Mouse (Mus musculus): Measurements from ENCODE around the gene Pcca.

Pcca gene

DNA sequence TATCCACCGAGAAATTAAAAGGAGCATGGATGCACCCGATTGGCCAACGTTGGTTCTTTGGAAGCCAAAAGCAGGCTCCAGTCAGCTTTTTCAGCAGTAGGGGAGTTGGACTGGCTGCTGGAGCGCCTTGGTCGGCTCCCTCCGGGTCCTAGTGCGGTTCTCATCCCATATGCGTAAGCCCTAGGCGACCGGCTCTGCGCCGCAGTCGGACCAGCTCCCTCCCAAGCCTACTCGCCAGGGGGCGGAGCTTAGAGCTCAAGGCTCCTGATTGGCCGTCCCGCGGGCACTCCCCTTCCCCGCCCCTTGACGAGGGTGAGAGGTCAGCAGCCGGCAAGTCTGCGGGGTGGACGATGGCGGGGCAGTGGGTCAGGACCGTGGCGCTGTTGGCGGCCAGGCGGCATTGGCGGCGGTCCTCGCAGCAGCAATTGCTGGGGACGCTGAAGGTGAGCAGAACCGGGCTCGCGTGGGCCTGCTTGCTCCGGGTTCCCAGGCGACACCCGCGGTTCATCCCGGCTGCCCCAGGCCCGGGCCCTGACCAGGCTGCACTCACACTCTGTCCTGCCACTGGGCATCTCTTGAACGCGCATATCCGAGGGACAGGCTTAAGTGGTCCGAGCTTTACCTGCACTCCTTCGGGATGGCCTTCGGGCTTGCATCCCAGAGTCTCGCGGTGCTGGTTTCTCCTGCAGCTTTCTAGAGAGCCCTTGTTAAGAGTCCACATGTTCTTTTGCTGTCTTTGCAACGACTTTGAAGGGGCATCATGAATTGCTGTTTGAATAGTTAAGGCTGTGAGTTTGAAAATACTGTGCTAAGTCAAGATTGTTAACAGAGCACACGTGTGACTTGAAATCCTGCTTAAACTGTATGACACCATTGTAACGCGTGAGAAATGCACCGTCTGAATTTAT lies at the start of gene Pcca:
Gene Pcca, plus strand, starts transcription at position 308 of the 908 bp plus-strand sequence.
- DNase-seq (ENCODE audit: low spot score), result peak; percentile 89

GRCm38 (mm10) chr14:122484458-122484843 lies 49.7 kb upstream of the Pcca start:
- no peak for DNase-seq (ENCODE audit: low spot score)

- no peak for DNase-seq (ENCODE audit: low spot score)
Measured at GRCm38 (mm10) chr14:122484844-122485551, 49.1 kb upstream of the Pcca start.

- no peak for DNase-seq (ENCODE audit: low spot score)
Measured at GRCm38 (mm10) chr14:122485635-122486181, 48.4 kb upstream of the Pcca start.

DNA sequence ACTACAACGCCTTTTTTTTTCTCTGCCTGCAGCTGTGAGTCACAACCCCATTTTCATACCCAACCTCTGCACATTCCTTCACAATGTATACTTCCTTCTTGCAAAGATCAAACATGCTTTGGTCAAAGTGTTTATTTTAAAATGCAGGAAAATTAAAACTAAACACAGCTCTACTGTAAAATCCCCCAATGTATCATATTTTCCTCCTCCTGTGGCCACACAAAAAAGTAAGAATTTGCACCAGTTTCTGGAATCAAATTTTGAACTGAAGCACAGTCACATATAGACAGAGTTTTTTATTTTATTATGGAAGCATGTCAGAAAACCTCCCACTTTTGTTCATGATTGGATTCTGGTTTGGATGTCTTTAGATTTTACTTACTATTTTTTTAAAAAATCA lies 47.5 kb upstream of the Pcca start:
- DNase-seq (ENCODE audit: low spot score), result no peak

DNA sequence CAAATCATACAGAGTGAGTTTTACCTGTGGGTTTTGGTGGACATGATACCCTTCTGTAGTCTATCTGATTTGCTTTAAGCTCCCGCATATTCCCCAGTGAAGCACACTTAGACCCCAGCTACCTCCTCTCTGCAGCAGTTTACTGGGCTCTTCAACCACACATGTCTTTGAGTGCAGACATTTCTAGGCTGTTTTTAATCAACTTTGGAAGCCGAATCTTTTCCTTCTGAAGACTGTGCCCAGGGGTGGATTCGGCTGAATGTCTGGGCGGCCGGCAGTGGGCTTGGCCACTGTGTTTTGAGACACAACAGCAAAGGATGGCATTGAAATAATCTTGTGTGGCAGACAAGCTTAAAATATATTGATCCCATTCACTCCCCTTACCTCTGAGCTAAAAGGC lies 46.8 kb upstream of the Pcca start:
- no peak for DNase-seq (ENCODE audit: low spot score)

DNA sequence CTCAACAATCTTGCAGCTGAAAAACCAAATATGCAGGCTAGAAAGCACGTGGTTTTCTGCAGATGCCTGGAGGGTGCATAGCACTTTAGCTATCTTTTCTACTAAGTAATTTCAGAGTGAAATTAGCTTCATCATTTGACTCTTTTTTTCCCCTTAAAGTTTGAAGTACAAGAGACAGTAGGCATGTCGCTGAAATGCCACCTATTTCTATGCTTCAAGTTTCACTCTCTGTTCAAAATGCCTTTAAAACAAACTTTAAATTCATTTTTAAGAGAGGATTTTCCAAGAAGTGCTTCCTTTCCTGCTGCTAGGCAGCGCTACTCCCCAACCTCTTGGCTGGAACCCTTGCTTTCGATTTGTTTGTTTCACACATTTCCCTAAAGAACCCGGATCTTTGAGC lies 45.1 kb upstream of the Pcca start:
- no peak for DNase-seq (ENCODE audit: low spot score)

DNA sequence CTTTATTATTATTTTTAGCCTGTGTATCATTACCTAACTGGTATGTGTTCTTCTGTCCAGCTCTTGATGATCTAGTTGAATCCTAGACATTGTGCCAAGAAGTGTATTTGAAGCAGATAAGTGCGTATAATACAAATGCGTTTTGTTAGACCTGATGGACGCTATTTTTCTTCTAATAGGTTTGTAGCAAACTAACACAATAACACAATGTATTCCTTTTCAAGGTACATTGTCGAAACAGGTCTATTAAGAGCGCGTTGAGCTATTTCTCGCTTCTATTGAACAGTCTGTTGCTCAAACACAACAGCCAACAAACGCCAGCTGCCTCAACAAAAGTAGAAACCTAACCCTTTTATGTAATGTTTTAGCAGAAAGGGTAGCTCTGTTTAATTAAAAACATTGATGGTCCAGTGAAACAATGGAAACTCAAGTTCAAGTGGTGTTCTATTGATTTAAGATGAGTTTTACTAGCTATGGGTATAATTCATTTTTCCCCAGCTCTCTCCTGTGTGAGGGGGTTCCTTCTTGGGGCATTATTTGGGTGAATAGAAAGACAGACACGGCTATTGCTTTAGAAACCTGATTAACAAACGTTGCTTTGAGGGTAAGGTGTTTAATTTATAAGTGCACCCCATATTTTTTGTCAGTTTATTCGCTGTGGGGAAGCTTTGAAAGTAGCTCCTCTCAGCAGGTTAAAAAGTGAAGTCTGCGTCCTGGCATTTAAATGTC lies 44.3 kb upstream of the Pcca start:
- no peak for DNase-seq (ENCODE audit: low spot score)

DNA sequence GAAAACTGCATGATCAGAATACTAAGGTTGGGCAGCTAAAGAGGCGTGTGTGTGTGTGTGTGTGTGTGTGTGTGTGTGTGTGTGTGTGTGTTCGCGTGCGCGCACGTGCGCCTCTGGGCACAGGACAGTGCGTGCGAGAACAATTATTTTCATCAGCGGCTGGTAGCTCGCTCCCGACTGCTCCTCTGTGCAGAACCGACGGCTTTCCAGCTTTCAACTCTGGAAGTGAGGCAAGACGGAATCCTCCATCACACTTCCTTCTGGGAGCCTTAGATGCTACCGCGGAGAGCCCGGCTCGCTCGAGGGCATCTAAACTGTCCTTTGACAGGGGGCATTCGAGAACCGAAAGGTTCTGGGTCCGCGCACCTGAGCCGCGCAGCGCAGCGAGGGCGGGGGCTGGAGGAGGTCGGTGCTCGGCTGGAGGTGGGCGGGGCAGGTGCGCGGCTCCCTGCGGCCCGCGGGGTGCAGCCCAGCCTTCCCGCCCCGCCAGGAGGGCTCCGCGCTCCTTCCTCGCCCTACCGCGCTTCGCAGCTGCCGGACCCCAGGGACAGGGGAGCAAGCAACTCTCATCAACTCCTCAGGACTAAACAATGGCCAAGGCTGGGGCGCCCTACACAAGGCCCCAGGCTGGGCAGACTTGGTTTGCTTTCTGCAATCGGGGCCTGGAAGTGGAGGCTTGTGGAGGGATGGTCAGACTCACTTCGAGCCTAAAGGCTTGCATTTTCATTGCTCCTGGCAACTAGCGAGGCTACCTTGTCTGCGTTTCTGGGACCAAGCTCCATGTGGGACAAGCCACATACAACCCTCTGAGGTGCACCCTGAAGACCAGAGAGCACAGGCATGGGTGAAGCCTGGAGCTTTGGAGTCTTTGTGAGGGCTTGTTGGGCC lies 43.4 kb upstream of the Pcca start, which contains the start of gene Gm10837:
Gene Gm10837, plus strand, starts transcription at position 146 of the 888 bp plus-strand sequence.
- DNase-seq (ENCODE audit: low spot score), result no peak

GRCm38 (mm10) chr14:122491521-122491920 lies 42.6 kb upstream of the Pcca start:
- DNase-seq (ENCODE audit: low spot score), result no peak

GRCm38 (mm10) chr14:122492015-122492414 lies 42.1 kb upstream of the Pcca start:
- DNase-seq (ENCODE audit: low spot score), result no peak

- no peak for DNase-seq (ENCODE audit: low spot score)
Measured at GRCm38 (mm10) chr14:122509058-122509457, 25.1 kb upstream of the Pcca start.

DNA sequence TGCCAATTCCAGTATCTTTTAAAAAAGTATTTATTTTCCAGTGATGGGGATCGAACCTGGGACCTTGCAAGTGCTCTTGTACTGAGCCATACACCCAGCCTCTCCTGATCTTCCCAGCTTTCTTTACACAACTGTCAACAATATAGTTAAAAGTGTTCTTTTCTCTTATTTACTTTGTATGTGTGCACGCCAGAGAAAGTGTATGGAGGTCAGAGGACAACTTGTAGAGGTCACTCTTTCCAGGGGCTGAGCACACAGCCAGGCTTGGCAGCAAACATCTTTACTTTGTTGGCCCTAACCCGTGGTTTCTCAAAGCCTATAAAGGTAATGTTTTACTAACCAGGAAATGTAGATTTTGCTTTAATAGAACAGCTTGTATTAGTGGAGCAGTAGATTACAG lies 22.6 kb upstream of the Pcca start:
- no peak for DNase-seq (ENCODE audit: low spot score)

- DNase-seq (ENCODE audit: low spot score), result no peak
Measured at GRCm38 (mm10) chr14:122513511-122514036, 20.6 kb upstream of the Pcca start.

DNA sequence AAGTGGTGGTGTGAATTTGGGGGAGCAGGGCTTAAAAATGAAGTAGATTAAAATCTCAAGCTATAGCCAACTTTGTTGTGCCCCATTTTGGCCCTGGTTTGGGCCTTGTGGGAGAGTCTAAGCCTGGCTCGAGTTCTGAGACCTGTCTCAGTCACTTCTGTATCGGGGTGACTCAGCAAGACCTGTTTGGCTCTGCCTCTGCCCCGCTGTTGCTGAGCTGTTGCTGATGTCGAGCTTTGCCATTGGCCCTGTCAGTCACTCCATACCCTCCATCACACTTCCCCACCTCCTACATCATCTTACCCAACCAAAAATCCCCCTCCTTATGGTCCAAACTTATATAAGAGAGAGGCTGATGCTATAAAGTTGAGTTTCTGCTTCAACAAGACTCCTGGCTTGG lies 5.6 kb upstream of the Pcca start:
- no peak for DNase-seq (ENCODE audit: low spot score)

DNA sequence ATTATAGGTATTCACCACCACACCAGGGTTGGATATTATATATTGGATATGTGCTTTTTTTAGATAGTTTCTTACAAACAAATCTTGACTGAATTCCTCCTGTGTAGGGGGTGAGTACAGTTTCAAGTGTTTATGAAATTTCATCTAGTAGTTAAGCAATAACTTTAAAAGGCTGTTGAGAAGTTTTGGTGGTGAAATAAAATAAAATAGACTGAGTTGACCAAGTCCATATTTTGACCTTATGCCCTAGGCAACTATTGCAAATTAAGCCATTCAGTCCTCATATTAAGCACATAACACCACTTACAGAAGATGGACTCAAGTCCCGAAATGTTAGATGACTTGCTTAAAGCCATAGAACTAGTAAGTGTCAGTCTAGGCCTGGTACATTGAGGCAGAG lies 1.9 kb downstream of the Pcca start:
- DNase-seq (ENCODE audit: low spot score), result no peak

GRCm38 (mm10) chr14:122548421-122548820 lies 14.3 kb downstream of the Pcca start:
- no peak for DNase-seq (ENCODE audit: low spot score)

GRCm38 (mm10) chr14:122548905-122549304 lies 14.8 kb downstream of the Pcca start:
- DNase-seq (ENCODE audit: low spot score), result no peak

- DNase-seq (ENCODE audit: low spot score), result no peak
Measured at GRCm38 (mm10) chr14:122552761-122553445, 18.8 kb downstream of the Pcca start.

- peak; percentile 9 for DNase-seq (ENCODE audit: low spot score)
Measured at GRCm38 (mm10) chr14:122557353-122557752, 23.2 kb downstream of the Pcca start.
